Mouse (Mus musculus) thymus, adult 2 months (tissue): ENCODE results near the gene Edn3. TPM values are rescaled to one million over a fixed set of nuclear protein-coding genes. Genes with fewer than 3 reads are reported as not detected.

ENCODE experiments used
- DNase-seq: peaks from one replicate; pipeline ENCODE4 v3.0.0; 2021
- H3K27ac ChIP-seq: fragments of 200-500 bp; 2 replicates; pipeline ENCODE4 v1.5.1; 2012; ENCODE audit warnings: low read length, control low read depth; ENCODE audit not compliant: control insufficient read depth, insufficient read depth
- H3K27me3 ChIP-seq: fragments of 200-500 bp; 2 replicates; pipeline ENCODE4 v1.6.1; 2012; ENCODE audit warnings: mild to moderate bottlenecking, low read length, moderate library complexity, mixed read lengths; ENCODE audit not compliant: control insufficient read depth, insufficient read depth
- H3K36me3 ChIP-seq: fragments of 200-500 bp; 2 replicates; pipeline ENCODE4 v1.6.1; 2012; ENCODE audit warnings: mild to moderate bottlenecking, low read length, moderate library complexity; ENCODE audit not compliant: control insufficient read depth, insufficient read depth
- H3K4me1 ChIP-seq: fragments of 200-500 bp; replicated peaks from 2 replicates; pipeline ENCODE4 v1.6.1; 2012; ENCODE audit warnings: low read length; ENCODE audit not compliant: control insufficient read depth, insufficient read depth
- H3K4me3 ChIP-seq: fragments of 200-500 bp; 2 replicates; pipeline ENCODE4 v1.5.1; 2012; ENCODE audit warnings: mild to moderate bottlenecking, low read length, control low read depth, moderate library complexity; ENCODE audit not compliant: control insufficient read depth, insufficient read depth
- CTCF ChIP-seq: fragments of 200-500 bp; IDR thresholded peaks from 2 replicates; pipeline ENCODE4 v1.5.1; 2012; ENCODE audit warnings: mild to moderate bottlenecking, control low read depth, low read length, moderate library complexity, borderline replicate concordance; ENCODE audit not compliant: control insufficient read depth, poor library complexity, insufficient read depth; ENCODE audit errors: extremely low read depth
- POLR2A ChIP-seq: fragments of 200-500 bp; IDR thresholded peaks from 2 replicates; pipeline ENCODE4 v1.6.1; 2012; ENCODE audit warnings: mild to moderate bottlenecking, low read length, control low read depth, moderate library complexity; ENCODE audit not compliant: control insufficient read depth, poor library complexity, insufficient read depth; ENCODE audit errors: extremely low read depth
- WGBS: fragments of 180-500 bp; shearing (Covaris S2); methylation state at CpG from one replicate; pipeline ENCODE4 v1.1.7; 2018; 5-methylcytosine and 5-hydroxymethylcytosine counted together
- polyA plus RNA-seq: library from polyadenylated mRNA; depleted of rRNA; stranded (reverse); fragments of >200 nt; gene quantifications from 2 replicates; pipeline ENCODE4 v1.2.3, GENCODE M21; 2012; rRNA removed

Edn3 gene
- polyA plus RNA-seq, 1 experiment = 0.08 TPM

- H3K4me3 ChIP-seq = no peak overlapping the region
- no peaks in the 10 kb centered on the region for H3K36me3 ChIP-seq
- H3K4me1 ChIP-seq = no peaks in the 10 kb centered on the region
- DNase-seq = no peak
- WGBS = 86% methylated on average over 4 of the region's 4 CpGs
- TF ChIP-seq POLR2A (no peak), CTCF (no peak)
- no peaks in the 10 kb centered on the region for H3K27me3 ChIP-seq
- H3K27ac ChIP-seq = no peak overlapping the region
These were observed 48.9 kb downstream of the Edn3 start for GRCm38 (mm10) chr2:174809296-174809695.

- no peaks in the 10 kb centered on the region for H3K27me3 ChIP-seq
- DNase-seq = no peak
- H3K27ac ChIP-seq = no peak overlapping the region
- WGBS = 57% methylated on average over 11 of the region's 11 CpGs
- no peak overlapping the region for H3K4me3 ChIP-seq
- H3K36me3 ChIP-seq = no peaks in the 10 kb centered on the region
- TF ChIP-seq POLR2A (no peak), CTCF (no peak)
- no peaks in the 10 kb centered on the region for H3K4me1 ChIP-seq
These were observed 52.9 kb downstream of the Edn3 start for GRCm38 (mm10) chr2:174813306-174813705.

GRCm38 (mm10) chr2:174816163-174816562 is 55.7 kb downstream of the Edn3 start:
- H3K27me3 ChIP-seq = no peaks in the 10 kb centered on the region
- 95% methylated on average over 2 of the region's 2 CpGs for WGBS

GRCm38 (mm10) chr2:174820286-174820685 is 59.9 kb downstream of the Edn3 start:
- H3K36me3 ChIP-seq = no peaks in the 10 kb centered on the region
- H3K27ac ChIP-seq = no peak overlapping the region
- no peak for TF ChIP-seq POLR2A
- TF ChIP-seq CTCF = no peak
- no peak overlapping the region for H3K4me3 ChIP-seq
- H3K4me1 ChIP-seq = no peaks in the 10 kb centered on the region
- 86% methylated on average over 3 of the region's 3 CpGs for WGBS
- no peak for DNase-seq
- H3K27me3 ChIP-seq = no peaks in the 10 kb centered on the region

More at GRCm38 (mm10) chr2:174816163-174816562, 55.7 kb downstream of the Edn3 start:
- H3K4me1 ChIP-seq = no peaks in the 10 kb centered on the region
- H3K36me3 ChIP-seq = no peaks in the 10 kb centered on the region
- TF ChIP-seq POLR2A (no peak), CTCF (no peak)
- DNase-seq = no peak
- H3K4me3 ChIP-seq = no peak overlapping the region
- H3K27ac ChIP-seq = no peak overlapping the region

GRCm38 (mm10) chr2:174827829-174828228 is 67.4 kb downstream of the Edn3 start:
- Histone ChIP-seq H3K27me3 (no peaks in the 10 kb centered on the region), H3K27ac (no peak overlapping the region), H3K4me1 (no peaks in the 10 kb centered on the region), H3K4me3 (no peak overlapping the region), H3K36me3 (no peaks in the 10 kb centered on the region)
- 92% methylated on average over 4 of the region's 4 CpGs for WGBS
- TF ChIP-seq POLR2A = no peak
- no peak for TF ChIP-seq CTCF
- DNase-seq = no peak

GRCm38 (mm10) chr2:174833608-174834007 is 73.2 kb downstream of the Edn3 start:
- H3K27ac ChIP-seq = no peak overlapping the region
- no peaks in the 10 kb centered on the region for H3K27me3 ChIP-seq
- no peak for TF ChIP-seq CTCF
- no peak for TF ChIP-seq POLR2A
- no peaks in the 10 kb centered on the region for H3K36me3 ChIP-seq
- H3K4me3 ChIP-seq = no peak overlapping the region
- 93% methylated on average over 5 of the region's 5 CpGs for whole genome bisulfite sequencing
- no peak for DNase-seq
- H3K4me1 ChIP-seq = no peaks in the 10 kb centered on the region

Other genes starting within 250 kb of the Edn3 start
- 3.1 TPM in 2 replicates for gene Zfp831, start 117.1 kb upstream of the Edn3 start, polyA plus RNA-seq
- gene Gm14444, start 249.6 kb downstream of the Edn3 start, polyA plus RNA-seq = not detected in 2 replicates